Mouse (Mus musculus) G1E (cell line): ENCODE measurements around the gene 1700021F07Rik. TPM values are rescaled to one million over a fixed set of nuclear protein-coding genes. Genes with fewer than 3 reads are reported as not detected.

Source experiments
- ATAC-seq: 2 replicates; pipeline ENCODE4 v1.8.0; 2016; ENCODE audit warnings: mild to moderate bottlenecking; ENCODE audit not compliant: insufficient number of reproducible peaks, poor library complexity, low FRiP score, severe bottlenecking; ENCODE audit errors: extremely low read depth
- DNase-seq: peaks from one replicate; pipeline ENCODE4 v3.0.0; 2012; ENCODE audit warnings: low spot score
- H3K27me3 ChIP-seq: 2 replicates; pipeline ENCODE4 v1.6.1; 2012; ENCODE audit warnings: mild to moderate bottlenecking, low read length, inconsistent platforms; ENCODE audit not compliant: insufficient read depth
- H3K36me3 ChIP-seq: replicated peaks from 2 replicates; pipeline ENCODE3; 2012; ENCODE audit warnings: mild to moderate bottlenecking, inconsistent platforms
- H3K4me1 ChIP-seq: 2 replicates; pipeline ENCODE4 v1.6.1; 2012; ENCODE audit warnings: low read depth, low read length, inconsistent platforms, mixed read lengths; ENCODE audit not compliant: insufficient read depth
- H3K4me3 ChIP-seq: 2 replicates; pipeline ENCODE4 v1.5.1; 2012; ENCODE audit warnings: low read depth, mild to moderate bottlenecking, inconsistent platforms, low read length, moderate library complexity, mixed read lengths
- H3K9me3 ChIP-seq: replicated peaks from 2 replicates; pipeline ENCODE4 v1.6.1; 2012; ENCODE audit warnings: inconsistent platforms
- CTCF ChIP-seq: IDR thresholded peaks from 2 replicates; pipeline ENCODE4 v1.5.1; 2012; ENCODE audit warnings: low read depth, low read length, inconsistent platforms, mixed read lengths
- GATA1 ChIP-seq: IDR thresholded peaks from 2 replicates; pipeline ENCODE4 v1.6.1; 2012; ENCODE audit warnings: borderline replicate concordance, low read length, inconsistent platforms, mixed read lengths
- GATA2 ChIP-seq: IDR thresholded peaks from 2 replicates; pipeline ENCODE4 v1.6.1; 2012; ENCODE audit warnings: low read depth, low read length, inconsistent platforms, borderline replicate concordance
- POLR2AphosphoS5 ChIP-seq: IDR thresholded peaks from 2 replicates; pipeline ENCODE4 v1.6.1; 2012; ENCODE audit warnings: low read depth, low read length, inconsistent platforms; ENCODE audit not compliant: insufficient replicate concordance
- TAL1 ChIP-seq: conservative IDR thresholded peaks from 2 replicates; pipeline ENCODE4 v1.6.1; 2012; ENCODE audit warnings: low read depth, low read length, inconsistent platforms, mixed read lengths
- polyA plus RNA-seq: library from polyadenylated mRNA; stranded (reverse); fragments of >175 nt; gene quantifications from 2 replicates; pipeline ENCODE4 v1.2.3, GENCODE M21; 2012
- total RNA-seq, 2 experiments: library from RNA; stranded (forward) in 1 of 2; stranded (reverse) in 1 of 2; fragments of 200-1000 nt in 1 of 2; fragments of >200 nt in 1 of 2; fragmentation: Nextera tagmentation in 1 of 2; gene quantifications; 2 replicates each; pipeline ENCODE4 v1.2.3; 2014 to 2017

The 1700021F07Rik gene
- total and polyA plus RNA-seq, 3 experiments = not detected

DNA sequence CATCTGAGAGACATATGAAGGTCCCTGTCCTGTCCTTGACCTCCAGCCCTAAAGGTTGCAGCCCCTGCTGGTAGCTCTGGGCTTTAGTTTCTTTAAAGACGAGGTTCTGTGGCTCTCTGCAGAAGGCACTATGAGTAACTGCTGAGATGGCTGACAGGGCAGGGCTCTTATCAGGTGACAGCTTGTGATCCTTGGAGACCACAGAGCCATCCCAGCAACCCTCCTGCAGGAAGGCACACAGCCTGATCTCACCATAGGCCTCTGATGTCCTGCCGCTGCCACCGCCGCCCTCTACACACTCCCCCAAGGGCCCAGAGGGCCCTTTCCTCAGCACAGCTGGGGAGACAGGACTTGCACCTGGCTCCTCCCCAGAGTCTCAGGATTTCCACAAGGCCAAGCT lies 19.4 kb downstream of the 1700021F07Rik start:
- no peaks in the 10 kb centered on the region for H3K27me3 ChIP-seq
- no peak for DNase-seq
- H3K4me1 ChIP-seq = no peaks in the 10 kb centered on the region
- peaks cover 83% of the 10 kb centered on the region for H3K9me3 ChIP-seq
- ATAC-seq = no peak
- no peak overlapping the region for H3K4me3 ChIP-seq
- H3K36me3 ChIP-seq = no peaks in the 10 kb centered on the region
- TF ChIP-seq CTCF (no peak), GATA1 (no peak), TAL1 (no peak), POLR2AphosphoS5 (no peak), GATA2 (no peak)

GRCm38 (mm10) chr2:173542716-173543115 lies 20.3 kb downstream of the 1700021F07Rik start:
- H3K27me3 ChIP-seq = no peaks in the 10 kb centered on the region
- H3K36me3 ChIP-seq = no peaks in the 10 kb centered on the region
- ATAC-seq = no peak
- H3K4me3 ChIP-seq = no peak overlapping the region
- DNase-seq = no peak
- TF ChIP-seq GATA2 = no peak
- no peak for TF ChIP-seq GATA1
- no peak for TF ChIP-seq CTCF
- no peak for TF ChIP-seq POLR2AphosphoS5
- no peak for TF ChIP-seq TAL1
- no peaks in the 10 kb centered on the region for H3K4me1 ChIP-seq
- peaks cover 85% of the 10 kb centered on the region for H3K9me3 ChIP-seq

DNA sequence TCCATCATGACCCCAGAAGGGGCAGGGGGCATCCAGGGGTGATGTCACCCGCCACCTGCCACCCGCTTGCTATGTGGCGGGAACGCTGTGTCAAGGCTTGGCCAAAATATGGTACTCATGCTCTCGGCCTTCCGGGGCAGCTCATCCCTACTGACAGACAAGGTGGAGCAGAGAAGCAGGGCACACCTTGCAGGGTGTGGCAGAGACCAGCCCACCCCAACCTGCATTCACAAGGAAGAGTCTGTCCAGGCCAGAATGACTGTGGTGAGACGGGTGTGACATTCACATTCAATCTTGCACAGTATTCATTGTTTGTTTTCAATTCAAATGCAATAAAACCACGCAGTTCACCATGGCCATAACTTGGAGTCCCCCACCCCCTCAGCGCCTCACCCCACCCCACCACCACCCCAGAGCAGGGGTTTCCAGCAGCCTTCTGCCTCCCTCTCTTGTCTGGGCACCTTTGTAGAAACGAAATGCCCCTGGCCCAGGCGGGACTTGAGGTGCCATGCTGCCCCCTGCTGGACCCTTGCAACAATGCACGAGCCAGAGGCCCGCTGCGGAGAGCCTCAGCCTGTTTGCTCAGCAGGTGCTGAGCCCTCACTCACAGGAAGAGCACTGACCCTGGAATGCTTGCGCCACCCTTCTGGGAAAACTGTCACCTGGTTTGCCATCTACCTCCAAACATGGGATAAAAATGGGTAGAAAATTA lies 23.8 kb downstream of the 1700021F07Rik start:
- peaks cover 83% of the 10 kb centered on the region for H3K9me3 ChIP-seq

DNA sequence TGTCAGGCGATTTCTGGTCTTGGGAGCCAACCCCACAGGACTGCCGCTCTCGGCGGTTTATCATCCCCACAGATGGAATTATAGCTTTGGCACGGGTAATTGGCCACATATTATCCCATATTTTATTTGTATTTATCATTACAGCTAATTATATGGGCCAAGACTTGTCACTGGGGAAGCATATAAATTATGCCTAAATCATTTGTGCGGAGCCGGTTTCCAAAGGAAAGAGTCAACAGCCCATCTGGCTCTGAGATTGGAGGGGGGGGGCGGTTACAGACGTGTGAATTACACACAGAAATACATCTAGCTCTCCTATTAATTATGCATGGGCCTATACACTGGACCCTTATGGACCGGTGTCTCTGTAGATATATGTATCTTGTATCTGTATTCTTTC lies 26.9 kb downstream of the 1700021F07Rik start:
- no peaks in the 10 kb centered on the region for H3K27me3 ChIP-seq
- H3K4me3 ChIP-seq = no peak overlapping the region
- H3K36me3 ChIP-seq = no peaks in the 10 kb centered on the region
- DNase-seq (no peak), ATAC-seq (no peak)
- H3K9me3 ChIP-seq = peaks cover 81% of the 10 kb centered on the region
- H3K4me1 ChIP-seq = no peaks in the 10 kb centered on the region
- TF ChIP-seq TAL1 = no peak
- TF ChIP-seq CTCF = no peak
- TF ChIP-seq GATA2 = no peak
- no peak for TF ChIP-seq GATA1
- no peak for TF ChIP-seq POLR2AphosphoS5

More for the DNA sequence above, 23.8 kb downstream of the 1700021F07Rik start:
- ATAC-seq (no peak), DNase-seq (no peak)
- Histone ChIP-seq H3K36me3 (no peaks in the 10 kb centered on the region), H3K4me1 (no peaks in the 10 kb centered on the region), H3K4me3 (peak overlapping the region; percentile 31; the same call in 1 of the 2 replicates), H3K27me3 (no peaks in the 10 kb centered on the region)
- TF ChIP-seq TAL1 = no peak
- TF ChIP-seq POLR2AphosphoS5 = no peak
- TF ChIP-seq CTCF = no peak
- no peak for TF ChIP-seq GATA2
- no peak for TF ChIP-seq GATA1

- Histone ChIP-seq H3K4me1 (no peaks in the 10 kb centered on the region), H3K27me3 (no peaks in the 10 kb centered on the region), H3K4me3 (no peak overlapping the region), H3K9me3 (peaks cover 84% of the 10 kb centered on the region), H3K36me3 (no peaks in the 10 kb centered on the region)
- TF ChIP-seq GATA1 = no peak
- no peak for TF ChIP-seq CTCF
- TF ChIP-seq TAL1 = no peak
- TF ChIP-seq POLR2AphosphoS5 = no peak
- no peak for TF ChIP-seq GATA2
- DNase-seq (no peak), ATAC-seq (no peak)
Observed at GRCm38 (mm10) chr2:173550681-173551080, 28.3 kb downstream of the 1700021F07Rik start.

- no peak for ATAC-seq
- DNase-seq = no peak
- Histone ChIP-seq H3K4me1 (no peaks in the 10 kb centered on the region), H3K36me3 (no peaks in the 10 kb centered on the region), H3K9me3 (peaks cover 78% of the 10 kb centered on the region), H3K27me3 (no peaks in the 10 kb centered on the region), H3K4me3 (no peak overlapping the region)
- TF ChIP-seq TAL1 (no peak), GATA2 (no peak), CTCF (no peak), POLR2AphosphoS5 (no peak), GATA1 (no peak)
Observed at GRCm38 (mm10) chr2:173553863-173554262, 31.5 kb downstream of the 1700021F07Rik start.

DNA sequence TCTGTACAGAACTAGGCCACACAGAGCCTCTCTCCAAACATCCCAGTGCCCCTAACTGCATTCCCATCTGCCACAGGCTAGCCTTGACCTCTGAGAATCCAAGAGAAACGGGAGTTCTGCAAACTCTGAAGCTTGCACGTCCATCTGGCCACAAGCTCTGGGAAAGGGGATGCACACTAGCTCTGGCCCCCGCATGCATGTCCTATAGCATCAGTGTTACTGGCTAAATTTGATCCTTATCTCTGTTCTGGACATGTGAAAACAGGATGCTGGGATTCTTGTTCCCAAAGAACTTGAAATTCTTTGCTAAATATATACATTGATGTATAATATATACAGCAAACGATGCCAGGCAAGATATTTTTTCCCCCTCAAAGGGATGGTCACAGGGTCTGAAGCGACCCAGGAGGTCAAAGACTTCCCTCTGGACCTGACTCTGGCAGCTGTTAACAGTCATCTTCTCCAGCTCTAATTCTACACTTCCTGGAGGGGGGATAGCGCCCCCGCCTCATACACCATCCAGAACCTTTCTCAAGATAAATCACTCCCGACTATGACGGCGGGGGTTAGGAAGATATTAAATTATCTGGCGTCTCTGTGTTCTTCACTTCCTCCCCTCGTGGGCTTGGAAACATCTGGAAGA lies 36.5 kb downstream of the 1700021F07Rik start:
- no peaks in the 10 kb centered on the region for H3K36me3 ChIP-seq
- H3K4me3 ChIP-seq = no peak overlapping the region
- DNase-seq (no peak), ATAC-seq (no peak)
- H3K4me1 ChIP-seq = no peaks in the 10 kb centered on the region
- H3K9me3 ChIP-seq = peaks cover 69% of the 10 kb centered on the region
- TF ChIP-seq TAL1 (no peak), CTCF (no peak), GATA2 (no peak), GATA1 (no peak), POLR2AphosphoS5 (no peak)
- H3K27me3 ChIP-seq = no peaks in the 10 kb centered on the region
